Mouse (Mus musculus) bone marrow, adult 2 months (tissue): ENCODE data around the gene Tmbim6.

Source experiments
- CTCF ChIP-seq: fragments of 200-500 bp; IDR thresholded peaks from 2 replicates; pipeline ENCODE4 v1.5.1; 2011; ENCODE audit warnings: low read length, control low read depth; ENCODE audit not compliant: control insufficient read depth, insufficient read depth
- POLR2A ChIP-seq: fragments of 200-500 bp; IDR thresholded peaks from 2 replicates; pipeline ENCODE4 v1.6.1; 2011; ENCODE audit warnings: low read depth, mild to moderate bottlenecking, control low read depth, low read length, borderline replicate concordance; ENCODE audit not compliant: control insufficient read depth

- TF ChIP-seq CTCF (no peak), POLR2A (no peak)
These were observed 4.2 kb downstream of the Tmbim6 start for GRCm38 (mm10) chr15:99396875-99397274.
